Mouse (Mus musculus): Measurements from ENCODE around the gene Naa10.

DNA sequence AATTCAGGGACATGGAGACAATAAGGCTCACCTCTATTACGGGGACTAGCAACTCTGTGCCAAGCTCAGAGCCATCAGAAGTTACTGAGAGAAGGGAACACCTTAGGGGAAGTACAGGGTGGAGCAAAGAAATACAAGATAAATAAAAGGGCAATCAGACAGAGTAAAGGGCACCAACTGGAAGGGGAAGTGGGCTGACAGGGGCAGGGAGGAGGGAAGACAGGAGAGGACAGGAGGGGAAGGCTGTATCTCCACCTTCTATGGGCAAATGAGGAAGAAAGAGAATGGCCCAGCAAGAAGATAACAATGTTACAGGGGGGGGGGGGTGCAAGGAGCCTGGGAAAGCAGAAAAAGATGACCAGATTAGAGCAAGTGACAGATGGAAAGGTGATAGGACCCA lies 44.7 kb downstream of the Naa10 start:
- TF ChIP-seq CTCF (IDR thresholded peaks at IDR 0.05; ENCODE audit: borderline replicate concordance, insufficient read depth, low read depth, low read length) (no peak), POLR2A (IDR thresholded peaks at IDR 0.05; ENCODE audit: borderline replicate concordance, insufficient read depth, low read length) (no peak)

All from cerebellum, adult 2 months (tissue).